Mouse (Mus musculus) kidney, postnatal 25 days (tissue): ENCODE data around the gene Rimbp3.

Source experiments
- DNase-seq, 2 experiments: peaks; one replicate each; pipeline ENCODE4 v3.0.0; 2021; ENCODE audit warnings: mixed read lengths in 2 of 2

Gene Rimbp3

GRCm38 (mm10) chr16:17220127-17220733 is 11.8 kb downstream of the Rimbp3 start:
- DNase-seq = no peak

DNA sequence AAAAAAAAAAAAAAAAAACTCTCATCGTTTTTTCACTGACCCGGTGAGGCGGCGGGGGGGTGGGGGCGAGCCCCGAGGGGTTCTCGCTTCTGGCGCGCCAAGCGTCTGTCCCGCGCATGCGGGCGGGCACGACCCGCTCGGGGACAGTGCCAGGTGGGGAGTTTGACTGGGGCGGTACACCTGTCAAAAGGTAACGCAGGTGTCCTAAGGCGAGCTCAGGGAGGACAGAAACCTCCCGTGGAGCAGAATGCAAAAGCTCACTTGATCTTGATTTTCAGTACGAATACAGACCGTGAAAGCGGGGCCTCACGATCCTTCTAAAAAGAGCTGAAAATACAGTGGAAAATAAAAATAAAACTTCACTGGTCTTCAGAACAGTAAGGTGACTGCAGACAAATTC is 13.8 kb downstream of the Rimbp3 start:
- peak; percentile 94 for DNase-seq

DNA sequence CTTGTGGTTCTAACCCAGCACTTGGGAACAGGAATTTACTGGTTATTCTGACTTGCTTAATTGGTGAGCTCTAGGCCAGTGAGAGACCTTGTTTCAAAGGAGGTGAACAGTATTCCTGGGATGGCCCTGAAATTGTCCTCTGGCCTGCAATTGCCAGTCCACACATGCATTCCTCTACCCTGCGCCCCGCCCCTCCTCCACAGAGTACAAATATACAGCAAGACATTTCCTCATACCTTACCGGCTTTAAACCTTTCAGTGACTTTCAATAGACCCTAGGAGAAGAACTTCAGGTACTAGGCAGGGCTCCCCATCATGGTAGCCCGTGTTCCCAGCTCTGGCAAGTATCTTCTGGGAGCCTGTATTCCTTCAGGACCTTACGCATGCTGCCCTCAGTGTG is 17.2 kb downstream of the Rimbp3 start:
- DNase-seq = no peak

DNA sequence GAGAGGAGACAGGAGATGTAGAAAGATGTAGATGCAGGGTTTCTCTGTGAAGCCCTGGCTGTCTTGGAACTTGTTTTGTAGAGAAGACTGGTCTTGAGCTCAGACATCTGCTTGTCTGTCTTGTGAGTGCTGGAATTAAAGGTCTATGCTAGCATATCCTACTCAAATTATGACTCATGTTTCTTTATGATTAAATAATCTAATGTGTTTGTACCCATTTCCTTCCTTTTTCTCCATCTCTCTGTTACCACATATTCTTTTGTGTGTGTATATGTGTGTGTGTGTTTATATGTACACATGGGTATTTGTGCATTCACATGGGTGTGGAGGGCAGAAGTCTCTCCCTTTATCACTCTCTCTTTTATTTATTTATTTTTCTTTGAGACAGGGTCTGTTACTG is 18.1 kb downstream of the Rimbp3 start:
- DNase-seq = no peak

GRCm38 (mm10) chr16:17231523-17231922 is 23.1 kb downstream of the Rimbp3 start:
- peak in 1 of 2 experiments; percentile 3 for DNase-seq

DNA sequence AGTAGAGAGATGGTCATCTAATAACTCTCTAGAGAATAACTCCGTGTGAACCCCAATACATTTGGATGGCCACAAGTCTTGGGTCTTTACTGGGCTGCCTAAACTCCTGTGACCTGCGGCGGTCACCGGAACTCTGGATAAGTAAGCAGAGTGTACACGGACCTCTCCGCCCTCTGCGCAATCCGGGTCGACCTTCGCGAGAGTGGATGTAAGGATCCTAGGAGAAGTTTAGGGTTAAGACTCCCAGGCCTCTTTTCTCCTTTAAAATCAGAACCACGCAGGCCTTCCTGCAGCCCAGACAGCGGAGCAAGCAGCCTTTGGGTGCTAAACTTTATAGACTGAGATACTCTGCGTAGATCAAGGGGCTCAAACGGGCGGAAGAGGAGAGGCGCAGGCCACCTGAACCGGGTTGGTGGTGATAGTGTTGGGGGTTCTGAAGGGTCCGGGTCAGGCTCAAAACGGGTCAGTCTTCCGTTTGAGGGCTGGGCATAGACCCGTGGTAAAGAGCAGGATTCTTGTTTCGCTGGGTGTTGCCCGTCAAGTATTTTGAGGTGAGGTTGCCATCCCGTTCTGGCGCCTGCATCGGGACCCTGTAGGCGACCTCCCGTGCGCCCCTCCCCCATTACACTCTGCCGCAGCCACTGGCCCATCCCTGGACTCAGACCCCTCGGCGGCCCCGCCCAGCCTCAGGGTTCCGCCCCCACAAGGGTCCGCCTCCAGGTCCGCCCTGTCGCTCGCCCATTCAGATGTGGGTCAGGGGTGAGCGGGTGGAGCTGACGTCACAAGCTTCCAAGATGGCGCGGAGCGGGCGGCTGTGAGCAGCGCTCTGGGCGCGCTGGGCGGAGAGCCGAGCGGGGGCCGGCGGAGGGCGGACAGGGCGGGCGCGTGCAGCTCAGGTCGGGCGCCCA is 24.6 kb downstream of the Rimbp3 start, which contains the start of gene Hic2:
Hic2 (plus strand) TSS at position 779 of the 908 bp plus-strand sequence.
- DNase-seq = peak; percentile 95 to 98

GRCm38 (mm10) chr16:17233702-17234498 is 25.5 kb downstream of the Rimbp3 start:
- DNase-seq = peak; percentile 29 to 44

GRCm38 (mm10) chr16:17234499-17234895 is 26.1 kb downstream of the Rimbp3 start:
- peak; percentile 20 to 42 for DNase-seq

DNA sequence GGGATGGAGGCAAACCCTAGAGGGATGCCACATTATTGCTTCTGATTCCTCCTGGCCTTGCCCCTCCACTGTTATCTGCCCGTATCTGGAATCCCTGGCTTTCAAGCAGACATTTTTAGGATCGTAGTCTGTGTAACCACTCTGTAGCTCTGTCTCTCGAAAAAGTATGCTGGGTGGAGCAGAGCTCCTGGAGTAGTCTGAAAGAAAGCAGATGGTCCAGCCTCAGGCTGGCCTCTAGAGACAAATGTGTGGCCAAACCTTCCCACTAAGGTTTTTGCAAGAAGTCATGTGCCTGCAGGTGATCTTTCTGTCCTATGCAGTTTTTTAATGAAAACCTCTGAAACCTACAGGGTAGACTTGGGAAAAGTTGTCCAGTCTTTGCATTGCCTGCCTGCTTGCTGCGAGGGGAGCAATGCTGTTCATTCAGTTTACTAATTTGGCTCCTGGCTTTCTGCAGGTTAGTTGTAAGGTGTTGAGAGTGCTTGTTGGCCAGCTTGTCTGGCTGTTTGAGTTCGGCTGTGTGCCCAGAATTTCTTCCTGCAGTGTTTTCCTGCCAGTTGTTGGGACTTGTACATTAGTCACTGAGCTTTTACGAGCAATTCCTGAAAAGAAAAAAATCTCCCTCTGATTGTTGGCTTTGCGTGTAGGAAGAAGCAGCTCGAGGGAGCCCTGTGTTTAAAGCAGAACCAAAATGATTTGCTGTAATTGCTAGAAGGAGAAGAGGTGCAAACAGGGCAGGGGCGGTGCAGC is 26.7 kb downstream of the Rimbp3 start:
- peak; percentile 63 to 68 for DNase-seq

DNA sequence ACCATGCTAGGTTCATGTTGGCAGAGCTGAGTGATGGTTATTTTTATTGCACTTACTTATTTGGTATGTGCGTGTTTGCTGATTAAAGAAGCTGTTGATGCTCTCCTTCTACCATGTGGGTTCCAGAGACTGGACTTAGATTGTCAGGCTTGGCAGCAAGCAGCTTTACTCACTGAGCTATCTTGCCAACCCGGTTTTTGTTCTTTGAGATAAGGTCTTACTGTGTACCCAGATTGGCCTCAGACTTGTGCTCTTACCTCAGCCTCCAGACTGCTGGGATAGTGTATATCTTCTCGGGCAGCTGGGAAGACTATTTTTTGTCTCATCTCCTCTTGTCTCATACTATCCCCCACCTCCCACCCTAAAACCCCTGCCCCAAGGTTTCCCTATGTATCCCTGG is 29.2 kb downstream of the Rimbp3 start:
- DNase-seq = no peak

DNA sequence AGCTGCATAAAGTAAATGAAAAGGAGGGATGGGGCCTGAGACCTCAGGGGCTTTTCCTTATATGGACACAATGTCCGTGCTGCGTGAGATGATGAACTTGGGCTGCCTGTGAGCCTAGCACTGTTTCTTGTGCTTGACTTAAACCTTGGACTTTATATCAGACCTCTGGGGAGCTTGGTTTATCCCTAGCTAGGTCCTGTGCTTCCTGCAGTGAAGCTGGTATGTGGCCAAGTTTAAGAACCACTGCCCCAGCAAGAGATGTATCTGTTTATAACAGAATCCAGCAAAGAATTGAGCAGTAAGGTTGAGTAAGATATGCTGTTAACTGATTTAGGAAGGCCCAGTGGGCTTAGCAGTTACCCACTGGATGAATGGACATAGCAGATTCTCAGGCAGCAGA is 31.0 kb downstream of the Rimbp3 start:
- peak; percentile 25 to 61 for DNase-seq

GRCm38 (mm10) chr16:17243731-17244130 is 35.3 kb downstream of the Rimbp3 start:
- DNase-seq = no peak

DNA sequence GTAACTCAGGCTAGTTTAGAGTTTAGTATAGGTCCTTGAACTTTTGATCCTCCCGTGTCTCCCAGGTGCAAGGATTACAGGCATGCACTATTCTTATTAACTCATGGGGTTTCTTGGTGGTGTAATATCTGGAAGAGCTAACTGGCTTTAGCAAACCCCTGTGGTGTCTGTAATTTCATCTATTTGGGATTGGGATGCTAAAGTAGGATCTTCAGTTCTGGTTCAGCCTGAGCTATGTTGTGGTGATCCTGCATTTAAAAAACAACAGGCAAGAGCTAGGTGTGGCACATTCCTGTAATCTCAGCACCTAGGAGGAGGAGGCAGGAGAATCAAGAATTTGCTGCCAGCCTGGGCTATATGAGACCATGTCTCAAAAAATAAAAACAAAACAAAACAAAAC is 36.6 kb downstream of the Rimbp3 start:
- DNase-seq = no peak

DNA sequence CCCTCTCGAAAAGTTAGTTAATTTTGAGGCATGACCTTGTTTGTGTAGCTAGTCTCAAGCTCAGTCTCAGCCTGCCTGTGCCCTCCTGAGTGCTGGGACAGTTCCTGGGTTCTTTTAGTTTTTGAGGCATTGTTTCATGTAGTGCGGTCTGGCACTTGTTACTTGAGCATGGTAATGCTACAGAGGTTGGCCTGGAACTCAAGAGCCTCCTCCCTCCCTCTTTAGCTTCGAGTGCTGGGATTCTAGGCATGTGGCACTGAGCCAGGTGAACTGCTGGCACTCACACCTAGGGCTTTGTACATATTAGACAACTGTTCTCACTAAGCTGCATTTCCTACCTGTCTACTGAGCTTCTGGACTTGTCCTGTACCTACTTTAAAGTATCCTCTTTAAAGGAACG is 39.3 kb downstream of the Rimbp3 start:
- DNase-seq = peak; percentile 85 to 88

DNA sequence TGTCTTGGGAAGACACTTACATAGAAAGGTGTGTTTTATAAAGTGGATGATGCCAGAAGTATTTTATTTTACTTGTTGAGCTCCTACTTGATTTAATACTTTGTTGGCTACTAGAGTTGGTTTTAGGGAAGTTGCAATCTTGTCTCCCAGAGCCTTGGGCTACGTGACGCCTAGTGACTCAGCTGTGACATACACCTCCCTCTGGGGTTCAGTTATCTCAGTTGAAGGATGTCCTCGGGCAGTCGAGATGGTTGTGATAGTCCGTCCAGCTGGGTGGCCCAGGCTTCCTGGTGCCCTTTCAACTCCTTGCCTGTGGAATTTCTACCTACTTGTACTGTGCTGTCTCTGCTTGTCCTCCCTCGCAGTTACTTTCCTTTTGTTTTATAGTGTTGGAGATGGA is 40.7 kb downstream of the Rimbp3 start:
- no peak for DNase-seq

- DNase-seq = peak; percentile 94 to 96
Observed at GRCm38 (mm10) chr16:17251539-17251938, 43.1 kb downstream of the Rimbp3 start.

DNA sequence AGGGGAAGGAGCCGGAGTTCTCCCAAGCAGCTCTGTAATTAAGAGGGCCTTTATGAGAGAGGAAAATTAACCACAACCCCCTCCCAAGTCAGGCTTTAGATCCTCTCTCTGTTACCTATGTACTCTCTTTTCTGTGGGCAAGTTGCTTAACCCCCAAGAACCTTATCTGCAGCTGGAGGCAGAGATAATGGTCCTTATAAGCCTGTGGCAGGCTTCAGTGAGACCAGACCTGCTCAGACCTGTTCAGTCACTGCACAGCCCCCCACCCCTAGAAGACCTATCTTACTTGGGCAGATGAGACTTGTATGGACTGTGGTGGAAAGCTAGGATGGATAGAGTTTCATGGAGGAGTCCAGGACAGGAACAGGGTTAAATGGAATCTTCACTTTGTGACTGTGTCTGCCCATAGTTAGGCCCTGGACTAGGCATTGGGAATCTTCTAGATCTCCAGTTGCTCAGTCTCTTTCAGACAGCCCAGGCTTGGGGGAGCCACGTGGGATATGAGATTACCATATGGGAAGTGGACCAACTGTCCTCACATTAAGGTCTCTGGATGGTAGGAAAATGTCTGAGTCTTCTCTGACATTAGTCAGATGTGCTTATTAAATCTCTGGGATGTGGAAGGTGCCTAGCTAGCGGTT is 43.8 kb downstream of the Rimbp3 start:
- no peak for DNase-seq

DNA sequence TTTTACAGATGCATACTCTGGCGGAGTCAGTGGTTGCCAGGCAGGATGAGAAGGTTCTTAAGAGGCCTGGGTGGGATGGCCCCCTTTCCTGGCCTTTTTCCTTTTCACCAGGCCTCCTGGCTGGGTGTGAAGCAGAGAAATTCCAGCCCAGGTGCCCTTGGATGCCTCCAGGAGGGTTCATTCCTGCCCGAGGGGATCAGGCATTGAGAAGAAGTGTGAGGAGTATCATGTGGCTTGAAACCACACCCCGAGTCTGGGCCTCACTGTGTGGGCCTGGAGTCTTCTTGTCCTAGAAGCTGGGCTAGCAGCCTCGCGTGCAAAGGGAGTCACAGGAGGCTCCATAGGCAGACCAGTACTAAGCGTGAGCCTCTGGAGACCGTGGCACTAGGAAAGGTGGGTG is 44.4 kb downstream of the Rimbp3 start:
- DNase-seq = no peak

DNA sequence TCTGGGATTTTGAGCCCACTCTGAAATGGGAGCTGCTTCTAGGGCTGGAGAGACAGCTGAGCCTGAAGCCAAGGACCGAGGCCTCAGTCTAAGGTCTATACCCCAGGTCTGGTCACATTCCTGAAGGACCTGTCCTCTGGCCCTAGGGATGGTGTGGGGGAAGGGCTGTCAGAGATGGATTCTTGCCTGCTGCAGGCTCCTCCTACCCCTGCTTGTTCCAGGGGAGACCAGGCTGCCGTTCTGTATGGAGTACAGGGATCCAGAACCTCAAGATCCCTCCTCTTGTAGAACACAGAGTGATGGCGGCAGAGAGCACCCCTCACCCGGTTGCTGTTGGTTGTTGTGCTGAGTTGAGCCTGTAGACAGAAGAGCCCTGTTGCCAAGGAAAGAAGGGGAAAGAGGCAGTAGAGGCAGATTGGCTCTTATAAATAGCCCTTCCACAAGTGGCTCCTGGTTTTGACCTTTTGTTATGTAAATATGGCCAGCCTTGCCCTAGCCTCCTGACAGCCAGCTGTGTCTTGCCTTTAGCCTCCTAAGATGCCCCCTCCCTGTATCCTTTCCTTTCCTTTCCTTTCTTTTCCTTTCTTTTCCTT is 45.7 kb downstream of the Rimbp3 start:
- DNase-seq = peak; percentile 32 to 68

- no peak for DNase-seq
Observed at GRCm38 (mm10) chr16:17255270-17255669, 46.9 kb downstream of the Rimbp3 start.

- no peak for DNase-seq
Observed at GRCm38 (mm10) chr16:17257359-17257821, 49.0 kb downstream of the Rimbp3 start.
